16 mouse cellular contexts compared by ENCODE assay signal in genomic region chr8:10633360-10634140, GRCm38 (mm10).
DNase-seq lines count a peak whose midpoint lies in the region; ATAC-seq and TF ChIP-seq lines count a peak whose summit lies in the region.
"Had no signal": no experiment of that assay in that cellular context is flagged by ENCODE, and none has a peak within 500 bp of the region (broad histone marks: within the 10 kb centered on the region; RNA-seq: fewer than 3 reads in every experiment).

No protein-coding gene starts in this region.

- H3K4me2 ChIP-seq in forebrain, embryonic 11.5 days (ENCODE audit: low read depth, low read length, severe bottlenecking) = no peak overlapping the region
- no peak overlapping the region for H3K4me2 ChIP-seq in midbrain, postnatal 0 days (ENCODE audit: low read depth, low read length, poor library complexity, severe bottlenecking)
- no peak overlapping the region for H3K4me2 ChIP-seq in stomach, postnatal 0 days (replicated peaks; ENCODE audit: low read depth)
- H3K4me2 ChIP-seq: lung, embryonic 14.5 days; midbrain, embryonic 12.5 days; neural tube, embryonic 13.5 days had no signal

- no peaks in the 10 kb centered on the region for H3K36me3 ChIP-seq in forebrain, embryonic 10.5 days (replicated peaks)
- no peaks in the 10 kb centered on the region for H3K36me3 ChIP-seq in forebrain, embryonic 11.5 days (ENCODE audit: control insufficient read depth, insufficient read depth, low read length)
- no peaks in the 10 kb centered on the region for H3K36me3 ChIP-seq in midbrain, embryonic 10.5 days
- no peaks in the 10 kb centered on the region for H3K36me3 ChIP-seq in midbrain, postnatal 0 days (ENCODE audit: insufficient read depth, low read length)
- H3K36me3 ChIP-seq in macrophage (ENCODE audit: inconsistent target) = no peaks in the 10 kb centered on the region
- no peaks in the 10 kb centered on the region for H3K36me3 ChIP-seq in stomach, postnatal 0 days (ENCODE audit: control insufficient read depth, insufficient read depth, low read length)
- H3K36me3 ChIP-seq: heart, embryonic 12.5 days; midbrain, embryonic 12.5 days; neural tube, embryonic 13.5 days had no signal

- 39% methylated on average over 12 of the region's 12 CpGs for WGBS in forebrain, embryonic 10.5 days
- WGBS in forebrain, embryonic 11.5 days = 55% methylated on average over 11 of the region's 12 CpGs
- WGBS in midbrain, embryonic 10.5 days = 62% methylated on average over 12 of the region's 12 CpGs
- 59% methylated on average over 11 of the region's 12 CpGs for WGBS in midbrain, postnatal 0 days
- 19% methylated on average over 11 of the region's 12 CpGs for WGBS in macrophage (ENCODE audit: missing documents)
- WGBS in stomach, postnatal 0 days = 66% methylated on average over 11 of the region's 12 CpGs

- no peaks in the 10 kb centered on the region for H3K9me3 ChIP-seq in forebrain, embryonic 10.5 days
- H3K9me3 ChIP-seq in forebrain, embryonic 11.5 days (ENCODE audit: control insufficient read depth, low read length) = no peaks in the 10 kb centered on the region
- no peaks in the 10 kb centered on the region for H3K9me3 ChIP-seq in midbrain, embryonic 10.5 days (replicated peaks)
- H3K9me3 ChIP-seq in midbrain, postnatal 0 days (ENCODE audit: low read length) = no peaks in the 10 kb centered on the region
- H3K9me3 ChIP-seq in stomach, postnatal 0 days (ENCODE audit: control insufficient read depth, low read length) = no peaks in the 10 kb centered on the region
- H3K9me3 ChIP-seq: heart, embryonic 12.5 days; midbrain, embryonic 12.5 days; neural tube, embryonic 13.5 days had no signal

- H3K9ac ChIP-seq in forebrain, embryonic 11.5 days (ENCODE audit: low read length) = no peak overlapping the region; the same call in 1 of the 2 replicates
- no peak overlapping the region for H3K9ac ChIP-seq in midbrain, postnatal 0 days (replicated peaks; ENCODE audit: low read length, poor library complexity, severe bottlenecking)
- no peak overlapping the region for H3K9ac ChIP-seq in stomach, postnatal 0 days (ENCODE audit: low read length)
- H3K9ac ChIP-seq: heart, embryonic 12.5 days; lung, embryonic 14.5 days; midbrain, embryonic 12.5 days; neural tube, embryonic 13.5 days had no signal

- no peaks in the 10 kb centered on the region for H3K79me2 ChIP-seq in macrophage (ENCODE audit: inconsistent target)

- DNase-seq in forebrain, embryonic 10.5 days (ENCODE audit: extremely low spot score, low spot score) = no peak
- DNase-seq in forebrain, embryonic 11.5 days (ENCODE audit: low spot score) = no peak
- DNase-seq in midbrain, embryonic 10.5 days (ENCODE audit: low spot score) = peak; percentile 24
- no peak for DNase-seq in midbrain, postnatal 0 days (ENCODE audit: low spot score)
- DNase-seq in stomach, postnatal 0 days (ENCODE audit: low spot score) = no peak
- DNase-seq: gastrocnemius, postnatal 10 days; kidney, adult 9 months; lung, embryonic 14.5 days; retina, postnatal 1 day had no signal

- no peak overlapping the region for H3K4me3 ChIP-seq in forebrain, embryonic 10.5 days
- H3K4me3 ChIP-seq in forebrain, embryonic 11.5 days (ENCODE audit: low read depth, low read length) = no peak overlapping the region
- H3K4me3 ChIP-seq in midbrain, embryonic 10.5 days = no peak overlapping the region
- H3K4me3 ChIP-seq in midbrain, postnatal 0 days (ENCODE audit: low read depth, low read length) = no peak overlapping the region
- no peak overlapping the region for H3K4me3 ChIP-seq in macrophage (ENCODE audit: inconsistent target)
- no peak overlapping the region for H3K4me3 ChIP-seq in stomach, postnatal 0 days (ENCODE audit: low read depth, low read length)
- H3K4me3 ChIP-seq: heart, embryonic 12.5 days; left cerebral cortex, adult 2 months; midbrain, embryonic 12.5 days; neural tube, embryonic 13.5 days had no signal

- TF ChIP-seq CTCF in midbrain, postnatal 0 days (IDR thresholded peaks at IDR 0.05) = no peak
- TF ChIP-seq CTCF in stomach, postnatal 0 days (IDR thresholded peaks at IDR 0.05; ENCODE audit: low read depth) = no peak

- peak overlapping the region; percentile 72 for H3K27ac ChIP-seq in forebrain, embryonic 10.5 days
- no peak overlapping the region for H3K27ac ChIP-seq in forebrain, embryonic 11.5 days (ENCODE audit: low read depth, low read length)
- H3K27ac ChIP-seq in midbrain, embryonic 10.5 days (replicated peaks) = peak overlapping the region; percentile 63
- H3K27ac ChIP-seq in midbrain, postnatal 0 days (ENCODE audit: low read depth, low read length) = no peak overlapping the region
- H3K27ac ChIP-seq in macrophage = 0 out of 2 replicates have a peak overlapping the region, but pooled peaks have one; percentile 15
- no peak overlapping the region for H3K27ac ChIP-seq in stomach, postnatal 0 days (replicated peaks)
- H3K27ac ChIP-seq: left cerebral cortex, adult 2 months; midbrain, embryonic 12.5 days; neural tube, embryonic 13.5 days had no signal

- peaks cover 53% of the 10 kb centered on the region for H3K4me1 ChIP-seq in forebrain, embryonic 10.5 days
- H3K4me1 ChIP-seq in forebrain, embryonic 11.5 days (replicated peaks; ENCODE audit: control insufficient read depth, insufficient read depth, low read length) = peaks cover 11% of the 10 kb centered on the region; the same call in 1 of the 2 replicates
- H3K4me1 ChIP-seq in midbrain, embryonic 10.5 days = peaks cover 35% of the 10 kb centered on the region
- H3K4me1 ChIP-seq in midbrain, postnatal 0 days (ENCODE audit: insufficient read depth, low read length) = no peaks in the 10 kb centered on the region
- no peaks in the 10 kb centered on the region for H3K4me1 ChIP-seq in stomach, postnatal 0 days (replicated peaks; ENCODE audit: control insufficient read depth, insufficient read depth)

- peaks cover 22% of the 10 kb centered on the region; the same call in 1 of the 2 replicates for H3K27me3 ChIP-seq in forebrain, embryonic 10.5 days (ENCODE audit: poor library complexity, severe bottlenecking)
- no peaks in the 10 kb centered on the region for H3K27me3 ChIP-seq in forebrain, embryonic 11.5 days (ENCODE audit: control insufficient read depth, insufficient read depth, low read length)
- H3K27me3 ChIP-seq in midbrain, embryonic 10.5 days (ENCODE audit: low read depth, poor library complexity, severe bottlenecking) = peaks cover 11% of the 10 kb centered on the region
- H3K27me3 ChIP-seq in midbrain, postnatal 0 days (ENCODE audit: insufficient read depth, low read length) = no peaks in the 10 kb centered on the region
- H3K27me3 ChIP-seq in stomach, postnatal 0 days (ENCODE audit: control insufficient read depth, insufficient read depth, low read length) = no peaks in the 10 kb centered on the region
- H3K27me3 ChIP-seq: heart, embryonic 12.5 days; midbrain, embryonic 12.5 days; neural tube, embryonic 13.5 days had no signal

- TF ChIP-seq EP300 in stomach, postnatal 0 days (optimal IDR thresholded peaks at IDR 0.05) = no peak

- no peak for ATAC-seq in forebrain, embryonic 11.5 days (replicated peaks; ENCODE audit: low FRiP score)
- no peak for ATAC-seq in midbrain, postnatal 0 days (ENCODE audit: low FRiP score)
- ATAC-seq in granulocyte monocyte progenitor cell, adult 5-6 weeks (replicated peaks; ENCODE audit: poor library complexity, severe bottlenecking) = peak; percentile 60
- no peak for ATAC-seq in stomach, postnatal 0 days (ENCODE audit: low FRiP score, low TSS enrichment)
- no peak for ATAC-seq in activated CD4-positive, CD25-positive, alpha-beta regulatory T cell, adult 4 months

Comparison
In these comparisons a context has a peak if more than half of its experiments do, and no peak if none do; other contexts are left out.
1. H3K27ac ChIP-seq: peak in forebrain, embryonic 10.5 days (single experiment), midbrain, embryonic 10.5 days (single experiment) and macrophage (single experiment); none in forebrain, embryonic 11.5 days (single experiment), midbrain, postnatal 0 days (single experiment) and stomach, postnatal 0 days (single experiment).